Mouse (Mus musculus): ENCODE results near the gene Wasf2. TPM values are rescaled to one million over a fixed set of nuclear protein-coding genes. Genes with fewer than 3 reads are reported as not detected.

Gene Wasf2
- polyA plus RNA-seq, 1 experiment from 2014 or later, result 36.1 TPM

DNA sequence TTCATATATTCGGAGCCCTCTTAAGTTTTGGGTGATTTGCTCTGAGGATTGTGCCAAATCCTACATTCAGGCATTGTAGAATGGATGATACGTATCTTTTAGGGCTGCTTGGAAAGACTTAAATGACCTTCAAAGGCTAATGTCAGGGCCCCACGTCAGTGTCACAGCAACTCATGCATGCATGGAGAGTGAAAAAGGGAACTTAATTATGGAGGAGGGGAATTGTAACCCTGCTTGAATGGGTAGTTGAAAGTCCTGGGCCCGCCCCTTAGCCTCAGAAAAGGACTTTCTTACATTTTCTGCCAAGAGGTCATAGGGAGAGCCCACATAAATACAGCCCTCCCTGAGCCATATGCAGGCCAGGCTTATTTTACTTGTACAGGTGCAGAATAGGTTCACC, 29.3 kb downstream of the Wasf2 start:
- CTCF ChIA-PET, result no interaction called here
- in situ Hi-C loops (cut with MboI; ENCODE audit: low pct_unique_long_range_greater_than_20kb), result no loop called here
- H3K27me3 ChIP-seq, result no peaks in the 10 kb centered on the region

DNA sequence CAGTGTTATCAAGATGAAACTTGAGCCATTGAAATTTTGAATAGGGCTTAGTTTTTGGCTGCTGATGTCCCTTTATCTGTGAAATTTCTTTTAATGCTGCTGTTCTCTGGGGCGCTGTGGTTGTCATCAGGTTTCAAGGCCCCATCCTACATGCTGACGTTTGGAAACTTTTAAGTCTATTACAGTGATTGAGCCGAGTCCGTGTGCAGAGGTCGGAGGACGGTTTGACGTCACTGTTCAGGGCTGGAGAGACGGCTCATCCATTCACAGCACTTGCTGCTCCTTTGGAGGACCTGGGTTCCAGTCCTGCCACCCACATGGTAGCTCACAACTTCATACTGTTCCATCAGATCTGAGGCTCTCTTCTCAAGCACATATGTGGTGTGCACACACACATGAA, 29.9 kb downstream of the Wasf2 start:
- DNase-seq (ENCODE audit: low read depth, low spot score), result no peak
- no peaks in the 10 kb centered on the region for H3K27me3 ChIP-seq
- ATAC-seq, result no peak
- TF ChIP-seq CTCF (IDR thresholded peaks at IDR 0.05), result no peak
- in situ Hi-C loops (cut with MboI; ENCODE audit: low pct_unique_long_range_greater_than_20kb), result no loop called here
- ChIA-PET POLR2A (no interaction called here), CTCF (no interaction called here)

More for the DNA sequence above, 29.3 kb downstream of the Wasf2 start:
- POLR2A ChIA-PET, result no interaction called here
- DNase-seq (ENCODE audit: low read depth, low spot score) (no peak), ATAC-seq (no peak)
- TF ChIP-seq CTCF (IDR thresholded peaks at IDR 0.05), result no peak

DNA sequence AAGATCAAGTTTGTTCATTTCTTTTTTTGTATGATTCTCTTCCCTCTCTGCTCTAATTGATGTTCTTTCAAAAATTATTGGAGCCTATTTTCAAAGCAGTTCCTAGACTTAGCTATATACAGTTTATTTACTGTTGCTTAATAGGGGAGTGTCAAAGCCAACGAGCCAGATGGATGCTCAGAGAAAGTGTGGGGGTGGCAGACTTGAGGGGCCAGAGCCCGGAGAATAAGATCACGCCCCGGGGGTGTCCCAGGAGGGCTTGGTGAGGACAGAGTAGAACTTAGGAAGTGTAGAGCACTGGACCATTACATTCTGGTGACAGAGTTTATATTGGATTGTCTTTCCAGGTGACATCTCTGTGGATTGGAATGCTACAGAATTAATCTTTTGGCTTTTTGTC, 30.5 kb downstream of the Wasf2 start:
- CTCF ChIA-PET, result no interaction called here
- no peak for TF ChIP-seq CTCF (IDR thresholded peaks at IDR 0.05)
- in situ Hi-C loops (cut with MboI; ENCODE audit: low pct_unique_long_range_greater_than_20kb), result no loop called here
- no peak for DNase-seq (ENCODE audit: low read depth, low spot score)
- H3K27me3 ChIP-seq, result no peaks in the 10 kb centered on the region
- POLR2A ChIA-PET, result interaction anchor here (0.6 kb wide), 1 partner anchor 104 kb away, joined by 3 read pairs; no protein-coding TSS in a partner anchor
- ATAC-seq, result no peak

DNA sequence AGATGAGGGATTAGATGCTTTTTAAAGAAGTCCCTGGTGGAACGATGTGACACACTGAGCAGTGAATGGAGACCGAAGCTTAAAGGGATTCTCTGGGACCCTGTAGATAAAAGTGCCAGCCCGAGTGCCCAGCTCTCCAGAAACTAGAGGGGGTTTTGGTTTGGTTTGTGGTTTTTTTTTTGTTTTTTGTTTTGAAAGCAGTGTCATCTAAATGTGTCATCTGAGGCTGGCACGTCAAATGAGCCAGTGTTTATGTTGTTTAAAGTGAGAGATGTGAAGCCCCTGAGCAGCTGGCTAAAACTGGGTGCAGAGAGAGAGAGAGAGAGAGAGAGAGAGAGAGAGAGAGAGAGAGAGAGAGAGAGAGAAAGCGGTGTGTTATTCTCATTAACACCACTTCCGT, 31.9 kb downstream of the Wasf2 start:
- in situ Hi-C loops (cut with MboI; ENCODE audit: low pct_unique_long_range_greater_than_20kb), result no loop called here
- ChIA-PET CTCF (no interaction called here), POLR2A (interaction anchor here (1.4 kb wide), 1 partner anchor 11 kb away, joined by 4 read pairs; no protein-coding TSS in a partner anchor)
- no peaks in the 10 kb centered on the region for H3K27me3 ChIP-seq
- DNase-seq (ENCODE audit: low read depth, low spot score) (no peak), ATAC-seq (no peak)
- no peak for TF ChIP-seq CTCF (IDR thresholded peaks at IDR 0.05)

DNA sequence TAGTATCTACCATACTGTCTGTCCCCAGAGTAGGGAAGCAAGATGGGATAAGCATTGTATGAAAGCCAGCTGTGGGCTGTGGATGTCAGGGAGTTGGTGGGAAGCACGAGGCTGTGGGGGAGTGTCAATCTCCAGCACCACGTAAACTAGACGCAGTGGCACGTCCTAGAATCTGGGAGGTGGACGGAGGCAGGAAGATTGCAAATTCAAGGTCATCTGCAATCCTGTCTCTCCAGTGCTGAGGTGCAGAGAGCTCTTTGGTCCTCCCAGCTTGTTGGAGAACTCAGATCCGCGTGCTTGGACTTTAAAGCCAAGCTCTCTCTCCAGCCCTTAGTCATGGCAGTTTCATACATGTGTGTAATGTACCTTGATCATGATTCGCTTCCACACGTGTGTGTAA, 36.5 kb downstream of the Wasf2 start:
- no peak for TF ChIP-seq CTCF (IDR thresholded peaks at IDR 0.05)
- no peaks in the 10 kb centered on the region for H3K27me3 ChIP-seq
- POLR2A ChIA-PET, result no interaction called here
- CTCF ChIA-PET, result no interaction called here
- DNase-seq (ENCODE audit: low read depth, low spot score) (no peak), ATAC-seq (no peak)
- in situ Hi-C loops (cut with MboI; ENCODE audit: low pct_unique_long_range_greater_than_20kb), result no loop called here

DNA sequence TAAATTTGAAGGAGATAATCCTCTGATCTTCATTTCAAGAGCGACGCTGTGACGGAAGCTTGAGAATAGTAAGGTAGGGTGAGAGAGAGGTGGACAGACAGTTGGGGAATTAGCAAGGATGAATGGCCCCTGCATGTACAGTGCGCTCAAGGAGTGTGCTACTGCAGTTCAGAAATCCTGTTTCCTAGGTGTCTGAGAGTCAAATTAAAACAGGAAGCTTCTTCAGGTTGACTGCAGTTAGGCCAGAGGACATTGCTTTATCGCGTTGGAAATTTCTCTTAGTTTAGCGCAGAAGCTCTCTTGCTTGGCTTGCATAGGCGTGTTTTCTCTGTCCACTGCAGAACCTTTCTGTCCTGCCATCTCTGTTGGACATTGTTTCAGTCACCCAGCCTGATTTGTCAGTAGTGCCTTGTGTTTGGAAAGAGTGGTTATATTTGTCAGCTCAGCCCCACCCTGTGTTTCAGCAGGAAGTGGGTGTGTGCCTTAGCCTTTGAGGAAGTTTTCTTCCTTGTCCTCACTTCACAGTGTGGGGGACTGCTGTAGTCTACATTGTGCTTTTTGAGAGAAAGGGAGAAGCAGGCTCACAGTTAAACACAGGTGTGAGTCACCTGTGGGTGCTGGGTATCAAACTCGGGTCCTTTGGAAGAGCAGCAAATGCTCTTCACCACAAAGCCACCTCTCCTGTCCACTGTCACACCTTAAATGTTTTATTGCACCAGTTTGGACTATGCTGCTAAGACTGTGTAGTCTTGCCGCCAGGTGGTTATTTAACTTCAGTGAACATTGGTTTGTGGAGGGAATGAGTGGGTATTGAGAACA, 39.1 kb downstream of the Wasf2 start:
- in situ Hi-C loops (cut with MboI; ENCODE audit: low pct_unique_long_range_greater_than_20kb), result no loop called here
- DNase-seq (ENCODE audit: low read depth, low spot score) (no peak), ATAC-seq (no peak)
- no peaks in the 10 kb centered on the region for H3K27me3 ChIP-seq
- no peak for TF ChIP-seq CTCF (IDR thresholded peaks at IDR 0.05)
- CTCF ChIA-PET, result no interaction called here
- POLR2A ChIA-PET, result no interaction called here

DNA sequence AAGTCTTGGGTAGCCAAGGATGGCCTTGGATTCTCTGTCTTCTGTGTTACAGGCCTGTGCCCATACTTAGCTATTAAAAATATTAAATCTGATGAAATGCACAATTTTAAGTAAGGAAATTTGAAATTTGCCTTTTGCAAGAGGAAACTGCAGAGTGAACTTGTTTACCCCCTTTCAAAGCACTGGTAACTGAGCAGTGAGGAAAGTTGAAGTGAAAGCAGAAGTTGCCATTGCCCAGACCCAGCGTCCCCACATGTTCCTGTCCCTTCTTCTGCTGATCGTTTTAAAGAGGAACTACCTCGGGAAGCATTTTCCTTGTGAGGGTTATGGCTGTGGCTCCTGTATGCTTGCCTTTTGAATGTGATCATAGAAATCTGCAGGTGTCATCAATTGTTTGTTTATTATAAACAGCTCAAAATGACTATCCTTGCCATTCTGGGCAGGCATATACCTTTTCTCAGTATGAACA, 39.8 kb downstream of the Wasf2 start:
- DNase-seq (ENCODE audit: low read depth, low spot score) (no peak), ATAC-seq (no peak)
- CTCF ChIA-PET, result no interaction called here
- H3K27me3 ChIP-seq, result no peaks in the 10 kb centered on the region
- POLR2A ChIA-PET, result no interaction called here
- in situ Hi-C loops (cut with MboI; ENCODE audit: low pct_unique_long_range_greater_than_20kb), result no loop called here
- TF ChIP-seq CTCF (IDR thresholded peaks at IDR 0.05), result no peak

DNA sequence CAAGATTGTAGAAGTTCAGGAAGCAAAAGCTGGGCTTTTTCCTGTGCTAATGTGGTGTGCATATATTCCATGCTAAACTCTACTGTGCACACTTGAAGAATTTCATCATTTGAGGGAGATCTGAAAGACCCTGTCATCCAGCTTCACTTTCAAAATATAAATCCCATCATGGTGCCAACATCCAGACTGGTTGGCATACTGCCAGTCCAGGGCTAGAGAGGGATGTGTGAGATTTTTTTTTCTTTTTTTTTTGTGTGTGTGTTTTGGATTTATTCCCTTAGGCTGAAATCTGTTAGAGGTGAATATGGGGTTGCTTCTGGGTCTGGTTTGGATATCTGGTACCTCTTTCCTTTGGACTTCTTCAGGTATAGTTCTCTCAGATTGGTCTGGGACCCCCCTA, 40.3 kb downstream of the Wasf2 start:
- POLR2A ChIA-PET, result no interaction called here
- TF ChIP-seq CTCF (IDR thresholded peaks at IDR 0.05), result no peak
- no peak for DNase-seq (ENCODE audit: low read depth, low spot score)
- in situ Hi-C loops (cut with MboI; ENCODE audit: low pct_unique_long_range_greater_than_20kb), result no loop called here
- CTCF ChIA-PET, result no interaction called here
- H3K27me3 ChIP-seq, result no peaks in the 10 kb centered on the region
- ATAC-seq, result no peak

DNA sequence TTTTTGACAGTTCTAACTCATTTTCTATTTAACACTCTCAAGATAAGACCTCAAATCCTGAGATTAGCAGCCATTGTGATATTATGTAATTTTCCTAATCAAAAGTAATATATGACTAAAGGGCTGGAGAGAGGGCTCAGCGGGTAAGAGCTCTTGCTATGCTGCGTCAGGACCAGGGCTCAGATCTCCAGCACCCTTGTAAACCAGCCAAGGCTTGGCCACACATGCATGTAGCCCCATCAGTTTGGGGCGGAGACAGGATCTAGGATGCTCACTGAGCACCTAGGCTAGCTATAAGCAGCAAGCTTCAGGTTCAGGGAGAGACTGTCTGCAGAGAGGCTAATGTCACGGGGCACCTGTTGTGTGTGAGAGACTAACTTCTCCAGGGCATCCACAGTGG, 42.1 kb downstream of the Wasf2 start:
- POLR2A ChIA-PET, result no interaction called here
- DNase-seq (ENCODE audit: low read depth, low spot score) (no peak), ATAC-seq (no peak)
- CTCF ChIA-PET, result no interaction called here
- in situ Hi-C loops (cut with MboI; ENCODE audit: low pct_unique_long_range_greater_than_20kb), result no loop called here
- no peaks in the 10 kb centered on the region for H3K27me3 ChIP-seq
- no peak for TF ChIP-seq CTCF (IDR thresholded peaks at IDR 0.05)

DNA sequence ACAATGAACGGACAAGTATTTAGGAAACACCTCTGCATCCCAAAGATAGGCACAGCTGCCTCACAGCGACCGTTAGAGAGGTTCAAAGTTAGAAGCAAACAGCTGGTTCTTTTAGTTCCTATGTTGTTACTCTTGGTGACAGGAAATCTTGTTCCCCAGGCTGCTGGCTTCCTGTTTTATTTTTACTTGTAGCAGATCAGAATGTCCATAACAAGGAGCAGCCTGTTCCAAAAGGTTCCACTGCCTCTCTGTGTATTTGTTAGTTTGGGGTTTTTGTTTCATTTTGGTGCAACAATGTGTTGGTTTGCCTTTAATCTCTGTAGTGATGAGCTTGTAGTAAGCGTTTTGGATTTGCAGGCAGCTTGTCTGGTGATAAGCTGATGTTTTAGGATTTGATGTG, 44.1 kb downstream of the Wasf2 start:
- no peak for TF ChIP-seq CTCF (IDR thresholded peaks at IDR 0.05)
- ChIA-PET POLR2A (no interaction called here), CTCF (interaction anchor here (1.1 kb wide), 1 partner anchor 11 kb away, joined by 3 read pairs; no protein-coding TSS in a partner anchor)
- DNase-seq (ENCODE audit: low read depth, low spot score) (no peak), ATAC-seq (no peak)
- in situ Hi-C loops (cut with MboI; ENCODE audit: low pct_unique_long_range_greater_than_20kb), result no loop called here
- no peaks in the 10 kb centered on the region for H3K27me3 ChIP-seq

DNA sequence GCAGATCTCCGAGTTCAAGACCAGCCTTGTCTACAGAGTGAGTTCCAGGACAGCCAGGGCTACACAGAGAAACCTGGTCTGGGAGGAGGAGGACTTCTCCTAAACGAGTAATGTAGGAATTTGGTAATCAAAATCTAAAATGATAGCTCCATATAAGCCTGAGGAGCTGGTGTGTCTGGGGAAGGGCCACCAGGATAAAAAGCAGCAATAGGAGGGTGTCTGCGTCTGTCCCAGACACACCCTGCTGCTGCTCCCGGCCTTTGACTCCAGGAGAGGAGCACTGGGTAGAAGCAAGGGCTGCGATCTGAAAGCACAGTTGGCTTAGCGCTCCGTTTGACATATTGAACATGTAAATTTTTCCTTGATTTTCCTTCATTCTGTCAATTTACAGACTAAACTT, 45.0 kb downstream of the Wasf2 start:
- H3K27me3 ChIP-seq, result no peaks in the 10 kb centered on the region
- ATAC-seq (no peak), DNase-seq (ENCODE audit: low read depth, low spot score) (no peak)
- in situ Hi-C loops (cut with MboI; ENCODE audit: low pct_unique_long_range_greater_than_20kb), result no loop called here
- ChIA-PET CTCF (interaction anchor here (1.1 kb wide), 1 partner anchor 9 kb away, joined by 3 read pairs; no protein-coding TSS in a partner anchor), POLR2A (no interaction called here)
- no peak for TF ChIP-seq CTCF (IDR thresholded peaks at IDR 0.05)
